Mouse (Mus musculus): ENCODE measurements around the gene 6030468B19Rik.

GRCm38 (mm10) chr11:117806781-117807180, 9.3 kb downstream of the 6030468B19Rik start:
- no peak for TF ChIP-seq CTCF (IDR thresholded peaks at IDR 0.05)
- TF ChIP-seq POLR2A (IDR thresholded peaks at IDR 0.05; ENCODE audit: insufficient read depth, low read depth, low read length): no peak
- no peak for TF ChIP-seq EP300 (IDR thresholded peaks at IDR 0.05; ENCODE audit: insufficient read depth, low read depth, low read length)

Data from heart, adult 2 months (tissue).